ENCODE assay signal across 18 mouse cellular contexts in genomic region chr10:70843848-70844247, GRCm38 (mm10).
"Had no signal": no experiment of that assay in that cellular context is flagged by ENCODE, and none has a peak within 500 bp of the region (broad histone marks: within the 10 kb centered on the region; RNA-seq: fewer than 3 reads in every experiment).

No protein-coding gene starts in this region.

- DNase-seq: kidney, adult 2 months; kidney, postnatal 25 days; left cerebral cortex, postnatal 4 days; liver, postnatal 0 days; lung, embryonic 14.5 days; thymus, adult 18-20 months; thymus, postnatal 14 days; thymus, postnatal 4 days had no signal

- H3K27me3 ChIP-seq: limb, embryonic 12.5 days; limb, embryonic 15.5 days; midbrain, embryonic 15.5 days; neural tube, embryonic 13.5 days had no signal

- H3K27ac ChIP-seq: kidney, postnatal 0 days; limb, embryonic 12.5 days; limb, embryonic 15.5 days; liver, embryonic 14.5 days; macrophage; midbrain, embryonic 15.5 days; neural tube, embryonic 13.5 days had no signal

- H3K4me2 ChIP-seq: limb, embryonic 12.5 days; limb, embryonic 15.5 days; liver, embryonic 11.5 days; lung, embryonic 14.5 days; midbrain, embryonic 15.5 days; neural tube, embryonic 13.5 days had no signal

- H3K4me1 ChIP-seq: limb, embryonic 12.5 days; limb, embryonic 15.5 days; midbrain, embryonic 15.5 days; neural tube, embryonic 13.5 days had no signal

- H3K4me3 ChIP-seq: limb, embryonic 12.5 days; limb, embryonic 15.5 days; midbrain, embryonic 15.5 days; myocyte; neural tube, embryonic 13.5 days had no signal

- ATAC-seq: liver, postnatal 0 days; lung, postnatal 0 days; midbrain, embryonic 15.5 days had no signal

- H3K9me3 ChIP-seq: limb, embryonic 15.5 days; midbrain, embryonic 15.5 days; neural tube, embryonic 13.5 days had no signal

- H3K9ac ChIP-seq: limb, embryonic 12.5 days; limb, embryonic 15.5 days; liver, embryonic 14.5 days; liver, postnatal 0 days; lung, embryonic 14.5 days; midbrain, embryonic 15.5 days; neural tube, embryonic 13.5 days had no signal

- H3K36me3 ChIP-seq: limb, embryonic 12.5 days; limb, embryonic 15.5 days; midbrain, embryonic 15.5 days; neural tube, embryonic 13.5 days had no signal
